Mouse (Mus musculus): Measurements from ENCODE around the gene Hebp2. TPM values are rescaled to one million over a fixed set of nuclear protein-coding genes. Genes with fewer than 3 reads are reported as not detected.

Gene Hebp2
- polyA plus RNA-seq, 1 experiment from 2014 or later = 55.9 TPM

- Histone ChIP-seq H3K36me3 (peaks cover 5% of the 10 kb centered on the region; the same call in 1 of the 2 replicates), H3K4me3 (no peak overlapping the region), H3K9ac (no peak overlapping the region), H3K9me3 (no peaks in the 10 kb centered on the region), H3K27me3 (no peaks in the 10 kb centered on the region), H3K4me1 (peaks cover 32% of the 10 kb centered on the region), H3K27ac (peak overlapping the region; percentile 38), H3K4me2 (no peak overlapping the region)
- 64% methylated on average over 2 of the region's 2 CpGs for WGBS
- ATAC-seq (ENCODE audit: insufficient number of reproducible peaks, low FRiP score, low TSS enrichment, low read depth) = no peak
These were observed 37.9 kb downstream of the Hebp2 start for GRCm38 (mm10) chr10:18507869-18508473.

DNA sequence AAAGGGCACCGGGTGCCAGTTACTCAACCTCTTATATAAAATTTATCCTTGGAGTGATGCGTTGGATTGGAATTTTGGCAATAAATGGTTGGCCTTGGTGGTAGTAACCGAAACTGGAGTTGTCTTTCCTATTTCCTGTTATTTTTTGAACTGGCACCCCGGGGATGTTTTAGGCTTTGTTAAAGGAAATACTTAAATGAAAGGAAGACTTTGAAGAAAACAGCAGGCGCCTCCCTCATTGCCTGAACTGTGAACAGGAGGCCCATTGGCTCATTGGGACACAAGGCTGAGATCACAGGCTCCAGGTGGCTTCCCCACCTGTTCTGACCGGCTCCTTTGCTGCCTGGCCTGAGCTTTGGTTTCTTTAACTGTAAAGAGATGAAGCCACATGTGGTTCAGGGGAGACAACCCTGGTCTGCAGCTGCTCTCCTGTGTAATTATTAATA, 39.4 kb downstream of the Hebp2 start:
- peaks cover 32% of the 10 kb centered on the region for H3K4me1 ChIP-seq
- no peak overlapping the region for H3K4me3 ChIP-seq
- H3K9me3 ChIP-seq = no peaks in the 10 kb centered on the region
- H3K4me2 ChIP-seq = no peak overlapping the region
- no peak overlapping the region for H3K27ac ChIP-seq
- H3K9ac ChIP-seq = no peak overlapping the region
- H3K27me3 ChIP-seq = no peaks in the 10 kb centered on the region
- peaks cover 3% of the 10 kb centered on the region for H3K36me3 ChIP-seq
- ATAC-seq (ENCODE audit: insufficient number of reproducible peaks, low FRiP score, low TSS enrichment, low read depth) = peak; percentile 40; the same call in 1 of the 2 replicates
- WGBS = 34% methylated on average over 6 of the region's 6 CpGs

DNA sequence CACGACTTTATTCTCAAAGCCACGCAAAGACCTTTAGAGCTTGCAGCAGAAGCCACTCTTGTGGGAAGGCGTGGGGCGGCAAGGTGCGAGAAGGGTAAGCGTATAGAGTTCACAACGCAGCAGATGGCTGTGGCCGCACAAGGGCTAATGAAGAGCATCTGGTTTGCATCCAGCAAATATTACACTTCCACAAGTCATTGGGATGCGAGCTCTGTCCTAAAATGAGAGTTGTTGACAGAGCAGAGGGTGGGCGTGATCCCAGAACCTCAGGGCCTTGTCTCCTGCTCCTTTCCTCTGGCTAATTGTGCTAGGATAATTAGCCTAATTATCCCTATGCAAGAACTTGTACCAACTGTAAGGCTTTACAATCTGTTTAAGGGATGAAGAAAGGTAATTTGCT, 40.2 kb downstream of the Hebp2 start:
- no peak overlapping the region for H3K9ac ChIP-seq
- H3K4me3 ChIP-seq = no peak overlapping the region
- peaks cover 5% of the 10 kb centered on the region; the same call in 1 of the 2 replicates for H3K36me3 ChIP-seq
- ATAC-seq (ENCODE audit: insufficient number of reproducible peaks, low FRiP score, low TSS enrichment, low read depth) = no peak
- H3K4me2 ChIP-seq = no peak overlapping the region
- H3K27me3 ChIP-seq = no peaks in the 10 kb centered on the region
- no peaks in the 10 kb centered on the region for H3K9me3 ChIP-seq
- H3K27ac ChIP-seq = no peak overlapping the region
- WGBS = 47% methylated on average over 10 of the region's 10 CpGs
- peaks cover 32% of the 10 kb centered on the region for H3K4me1 ChIP-seq

- peaks cover 11% of the 10 kb centered on the region; the same call in 1 of the 2 replicates for H3K36me3 ChIP-seq
- H3K9me3 ChIP-seq = no peaks in the 10 kb centered on the region
- no peak for ATAC-seq (ENCODE audit: insufficient number of reproducible peaks, low FRiP score, low TSS enrichment, low read depth)
- no peak overlapping the region for H3K4me3 ChIP-seq
- H3K27me3 ChIP-seq = no peaks in the 10 kb centered on the region
- no peak overlapping the region for H3K4me2 ChIP-seq
- H3K27ac ChIP-seq = no peak overlapping the region
- H3K9ac ChIP-seq = no peak overlapping the region
- peaks cover 22% of the 10 kb centered on the region for H3K4me1 ChIP-seq
- 74% methylated on average over 3 of the region's 3 CpGs for WGBS
These were observed 43.9 kb downstream of the Hebp2 start for GRCm38 (mm10) chr10:18501997-18502396.

GRCm38 (mm10) chr10:18497066-18497465, 48.8 kb downstream of the Hebp2 start:
- WGBS = 66% methylated on average over 7 of the region's 7 CpGs
- Histone ChIP-seq H3K27me3 (no peaks in the 10 kb centered on the region), H3K4me1 (peaks cover 5% of the 10 kb centered on the region; the same call in 1 of the 2 replicates), H3K4me3 (no peak overlapping the region), H3K36me3 (peaks cover 11% of the 10 kb centered on the region; the same call in 1 of the 2 replicates), H3K9ac (no peak overlapping the region), H3K27ac (no peak overlapping the region), H3K9me3 (no peaks in the 10 kb centered on the region), H3K4me2 (no peak overlapping the region)
- no peak for ATAC-seq (ENCODE audit: insufficient number of reproducible peaks, low FRiP score, low TSS enrichment, low read depth)

- Histone ChIP-seq H3K4me3 (no peak overlapping the region), H3K4me1 (peaks cover 5% of the 10 kb centered on the region; the same call in 1 of the 2 replicates), H3K36me3 (0 out of 2 replicates have a peak, but pooled peaks cover 2% of the 10 kb centered on the region), H3K27ac (no peak overlapping the region), H3K4me2 (no peak overlapping the region), H3K27me3 (no peaks in the 10 kb centered on the region), H3K9me3 (no peaks in the 10 kb centered on the region), H3K9ac (no peak overlapping the region)
- 50% methylated on average over 7 of the region's 7 CpGs for WGBS
- ATAC-seq (ENCODE audit: insufficient number of reproducible peaks, low FRiP score, low TSS enrichment, low read depth) = no peak
These were observed 51.6 kb downstream of the Hebp2 start for GRCm38 (mm10) chr10:18494249-18494648.

GRCm38 (mm10) chr10:18493010-18493894, 52.6 kb downstream of the Hebp2 start:
- Histone ChIP-seq H3K9ac (no peak overlapping the region), H3K27me3 (no peaks in the 10 kb centered on the region), H3K4me2 (no peak overlapping the region), H3K4me1 (peaks cover 5% of the 10 kb centered on the region; the same call in 1 of the 2 replicates), H3K36me3 (no peaks in the 10 kb centered on the region), H3K27ac (no peak overlapping the region), H3K4me3 (no peak overlapping the region), H3K9me3 (no peaks in the 10 kb centered on the region)
- 85% methylated on average over 11 of the region's 11 CpGs for WGBS
- ATAC-seq (ENCODE audit: insufficient number of reproducible peaks, low FRiP score, low TSS enrichment, low read depth) = no peak

DNA sequence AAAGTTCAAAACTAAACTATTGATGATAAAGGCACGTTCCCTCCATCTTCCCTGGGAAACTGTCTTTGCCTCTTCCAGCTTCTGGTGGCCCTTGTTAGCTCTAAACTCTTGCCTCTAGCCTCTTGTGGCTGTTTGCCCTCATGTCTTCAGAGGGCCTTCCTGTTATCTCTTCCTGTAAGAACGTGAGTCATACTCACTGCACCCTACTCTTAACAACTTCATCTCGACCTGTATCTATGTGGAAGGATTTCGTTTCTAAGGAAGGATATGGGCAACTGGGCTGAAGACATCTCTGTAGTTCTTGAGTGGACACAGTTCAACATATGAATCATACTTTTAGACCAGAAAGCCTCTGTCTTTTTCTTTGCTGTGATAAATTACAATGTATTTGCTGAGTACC, 53.9 kb downstream of the Hebp2 start:
- no peak overlapping the region for H3K4me3 ChIP-seq
- 0 out of 2 replicates have a peak, but pooled peaks cover 1% of the 10 kb centered on the region for H3K4me1 ChIP-seq
- no peak overlapping the region for H3K4me2 ChIP-seq
- H3K27me3 ChIP-seq = no peaks in the 10 kb centered on the region
- WGBS = 75% methylated on average over 4 of the region's 4 CpGs
- no peak for ATAC-seq (ENCODE audit: insufficient number of reproducible peaks, low FRiP score, low TSS enrichment, low read depth)
- H3K9me3 ChIP-seq = no peaks in the 10 kb centered on the region
- H3K9ac ChIP-seq = no peak overlapping the region
- no peak overlapping the region for H3K27ac ChIP-seq
- H3K36me3 ChIP-seq = no peaks in the 10 kb centered on the region

DNA sequence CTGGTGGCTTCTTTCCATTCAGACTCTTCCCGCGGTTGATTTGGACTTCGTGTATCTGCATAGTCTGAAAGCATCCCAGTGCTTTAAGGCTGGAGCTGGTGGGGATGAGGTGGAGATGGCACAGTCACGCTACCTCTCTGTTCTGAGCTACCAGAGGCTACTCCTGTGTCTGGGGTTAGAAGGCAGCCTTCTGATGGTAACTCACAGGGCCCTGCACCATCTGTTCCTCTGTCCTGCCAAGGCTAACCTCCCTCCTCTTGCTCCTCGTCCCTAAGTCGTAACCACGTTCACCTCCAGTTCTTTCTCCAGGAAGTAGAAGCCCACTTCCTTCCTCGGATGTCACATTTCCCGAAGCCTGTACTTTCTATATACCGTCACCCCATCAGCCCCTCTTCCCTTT, 55.9 kb downstream of the Hebp2 start:
- no peaks in the 10 kb centered on the region for H3K4me1 ChIP-seq
- H3K27me3 ChIP-seq = no peaks in the 10 kb centered on the region
- no peaks in the 10 kb centered on the region for H3K9me3 ChIP-seq
- H3K4me3 ChIP-seq = no peak overlapping the region
- ATAC-seq (ENCODE audit: insufficient number of reproducible peaks, low FRiP score, low TSS enrichment, low read depth) = no peak
- H3K36me3 ChIP-seq = no peaks in the 10 kb centered on the region
- 76% methylated on average over 10 of the region's 10 CpGs for WGBS
- H3K9ac ChIP-seq = no peak overlapping the region
- H3K4me2 ChIP-seq = no peak overlapping the region
- H3K27ac ChIP-seq = no peak overlapping the region

Other genes with a start within 250 kb of the Hebp2 start
- 11.2 and 11.5 TPM in 2 replicates for gene Nhsl1, start 227.1 kb downstream of the Hebp2 start, polyA plus RNA-seq (2015; fragmentation: Nextera tagmentation; extraction: Ambion mirVana)
- 0.83 and 1.2 TPM in 2 replicates for gene Arfgef3, start 197.9 kb upstream of the Hebp2 start, polyA plus RNA-seq (2015; fragmentation: Nextera tagmentation; extraction: Ambion mirVana)
- gene Gm4922, start 240.7 kb upstream of the Hebp2 start, polyA plus RNA-seq (2015; fragmentation: Nextera tagmentation; extraction: Ambion mirVana) = not detected in 2 replicates